Mouse (Mus musculus) small intestine, adult 2 months (tissue): ENCODE data around the gene Gpr137b. TPM values are rescaled to one million over a fixed set of nuclear protein-coding genes. Genes with fewer than 3 reads are reported as not detected.
"Not testable (repeated sequence)": the region's sequence is repeated elsewhere in the genome, so short reads cannot be mapped to it uniquely, and the experiment has no call there.

Source experiments
- H3K27ac ChIP-seq: fragments of 200-500 bp; 2 replicates; pipeline ENCODE4 v1.5.1; 2012; ENCODE audit warnings: low read depth, low read length, control low read depth, inconsistent platforms; ENCODE audit not compliant: insufficient read depth
- H3K27me3 ChIP-seq: fragments of 200-500 bp; 2 replicates; pipeline ENCODE4 v1.6.1; 2012; ENCODE audit warnings: mild to moderate bottlenecking, moderate library complexity, low read length, inconsistent platforms; ENCODE audit not compliant: control insufficient read depth, insufficient read depth
- H3K36me3 ChIP-seq: fragments of 200-500 bp; 2 replicates; pipeline ENCODE4 v1.6.1; 2012; ENCODE audit warnings: mild to moderate bottlenecking, low read length, control low read depth, inconsistent platforms; ENCODE audit not compliant: control insufficient read depth, insufficient read depth
- H3K4me1 ChIP-seq: fragments of 200-500 bp; 2 replicates; pipeline ENCODE4 v1.6.1; 2012; ENCODE audit warnings: low read length, inconsistent platforms, mixed read lengths; ENCODE audit not compliant: control insufficient read depth, insufficient read depth, insufficient read length
- H3K4me3 ChIP-seq: fragments of 200-500 bp; 2 replicates; pipeline ENCODE4 v1.5.1; 2012; ENCODE audit warnings: low read depth, mild to moderate bottlenecking, control low read depth, inconsistent platforms, low read length, moderate library complexity
- WGBS: fragments of 180-500 bp; shearing (Covaris S2); methylation state at CpG from one replicate; pipeline ENCODE4 v1.1.7; 2018; 5-methylcytosine and 5-hydroxymethylcytosine counted together
- polyA plus RNA-seq: library from polyadenylated mRNA; depleted of rRNA; stranded (reverse); fragments of >200 nt; gene quantifications from 2 replicates; pipeline ENCODE4 v1.2.3, GENCODE M21; 2012; rRNA removed

Gene Gpr137b
- 5.1 and 6.5 TPM in 2 replicates for polyA plus RNA-seq

DNA sequence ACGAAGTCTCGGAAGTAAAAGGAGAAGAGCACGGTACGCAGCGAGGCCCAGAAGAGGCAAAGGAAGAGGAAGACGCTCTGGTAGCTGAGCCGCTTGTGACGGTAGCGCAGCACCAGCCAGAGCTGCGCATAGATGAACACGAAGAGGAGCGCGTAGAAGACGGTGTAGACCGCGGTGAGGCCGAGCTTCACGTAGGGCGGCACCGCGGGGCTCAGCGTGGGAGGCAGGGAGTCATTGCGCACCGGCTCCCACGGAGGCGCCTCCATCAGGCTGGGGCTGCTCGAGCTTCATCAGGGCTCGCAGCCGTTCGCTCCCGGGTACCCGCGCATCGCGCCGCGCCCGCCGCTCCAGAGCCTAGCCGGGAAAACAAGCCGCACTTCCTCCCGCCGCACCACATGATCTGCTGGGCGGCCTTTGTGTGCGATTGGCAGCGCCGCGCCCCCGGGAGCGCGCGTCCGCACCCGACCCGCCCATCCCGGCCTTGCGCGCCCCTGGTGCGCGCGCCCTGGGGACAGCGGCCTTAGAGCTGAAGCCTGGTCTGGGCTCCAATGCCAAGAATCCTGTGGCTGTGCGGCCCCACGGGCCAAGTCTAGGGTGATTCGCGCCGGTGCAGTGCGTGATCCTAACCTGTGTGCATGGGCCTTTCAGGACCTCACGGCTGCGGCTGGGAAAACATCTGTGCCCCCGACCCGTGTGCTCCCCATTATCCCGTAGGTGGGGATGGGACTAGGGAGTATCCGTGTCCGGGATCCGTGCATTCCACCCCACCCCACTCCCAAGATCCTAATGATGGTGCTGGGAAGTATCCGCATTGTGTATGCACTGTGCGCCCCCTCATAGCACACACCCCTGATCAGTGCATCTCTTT, at the start of gene Gpr137b:
Gene Gpr137b (minus strand): TSS at position 787 of the 868 bp plus-strand sequence.
- WGBS, result 2% methylated on average over 53 of the region's 78 CpGs
- H3K27ac ChIP-seq, H3K36me3 ChIP-seq, H3K27me3 ChIP-seq, H3K4me1 ChIP-seq: not testable (repeated sequence)
- H3K4me3 ChIP-seq, result peak within 1 kb of the TSS; percentile 64

DNA sequence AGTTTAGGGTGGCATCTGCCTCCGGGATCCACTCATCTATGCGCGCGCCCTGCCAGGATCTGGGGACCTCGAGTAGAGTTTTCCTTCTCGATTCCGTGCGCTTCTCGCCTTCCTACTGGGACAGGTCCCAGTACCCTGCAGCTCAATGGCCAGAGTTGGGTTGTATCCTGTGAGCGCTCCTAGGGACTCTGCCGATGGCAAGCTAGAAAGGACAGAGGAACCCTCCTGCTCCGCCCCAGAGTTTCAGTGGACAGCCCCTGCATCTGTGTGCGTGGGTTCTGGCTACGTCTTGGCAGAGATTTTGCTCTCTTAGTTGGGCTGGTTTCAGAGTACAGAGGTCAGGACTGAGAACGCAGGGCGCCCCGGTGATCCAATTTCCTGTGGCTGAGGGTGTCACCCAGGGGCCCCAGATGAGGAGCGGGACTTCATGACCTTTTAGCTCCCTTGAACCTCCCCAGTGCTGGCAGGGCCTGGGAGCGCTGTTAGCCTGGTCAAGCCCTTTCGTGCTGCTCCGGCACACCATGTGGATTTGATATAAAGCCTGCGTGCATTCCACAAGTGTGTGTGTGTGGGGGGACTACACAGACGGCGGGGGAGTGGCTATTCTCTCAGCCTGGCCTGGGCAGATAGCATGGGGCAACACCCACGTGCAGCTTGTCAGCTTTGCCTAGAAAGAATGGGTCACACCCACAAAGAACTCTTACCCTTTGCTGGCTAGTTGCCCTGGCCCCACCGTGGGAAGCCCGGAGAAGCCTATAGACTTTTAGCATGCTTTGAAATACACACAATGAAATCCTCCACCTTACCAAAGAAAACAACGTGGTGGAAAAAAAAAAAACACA, 44.5 kb upstream of the Gpr137b start:
- not testable (repeated sequence) for H3K27ac ChIP-seq, H3K4me1 ChIP-seq, H3K27me3 ChIP-seq, H3K36me3 ChIP-seq
- WGBS, result 4% methylated on average over 19 of the region's 28 CpGs
- H3K4me3 ChIP-seq, result peak overlapping the region; percentile 54

DNA sequence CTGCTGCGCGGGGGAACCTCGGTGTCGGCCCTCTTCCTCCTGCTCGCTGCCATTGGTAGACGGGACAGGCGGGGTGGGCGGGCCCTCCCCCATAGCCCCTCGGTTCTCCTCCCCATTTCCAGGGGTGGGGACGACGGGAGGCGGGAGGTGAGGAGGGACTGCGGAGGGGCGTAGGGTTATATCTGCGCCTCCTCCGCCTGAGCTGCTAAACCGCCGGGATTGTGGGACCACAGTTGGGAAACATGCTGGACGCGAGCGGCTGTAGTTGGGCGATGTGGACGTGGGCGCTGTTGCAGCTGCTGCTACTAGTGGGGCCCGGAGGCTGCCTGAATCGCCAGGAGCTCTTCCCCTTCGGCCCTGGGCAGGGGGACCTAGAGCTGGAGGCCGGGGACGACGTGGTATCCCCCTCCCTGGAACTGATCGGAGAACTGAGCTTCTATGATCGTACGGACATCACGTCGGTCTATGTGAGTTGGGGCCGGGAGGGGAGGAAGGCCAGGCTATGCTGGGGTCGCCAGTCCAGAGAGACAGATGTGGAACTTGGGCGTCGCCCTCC, 43.7 kb upstream of the Gpr137b start, which contains the start of gene Nid1:
Gene Nid1 (plus strand): TSS at position 92 of the 556 bp plus-strand sequence.
- not testable (repeated sequence) for H3K27ac ChIP-seq, H3K27me3 ChIP-seq, H3K36me3 ChIP-seq, H3K4me1 ChIP-seq
- WGBS, result 3% methylated on average over 34 of the region's 39 CpGs
- peak within 1 kb of the TSS; percentile 54 for H3K4me3 ChIP-seq

DNA sequence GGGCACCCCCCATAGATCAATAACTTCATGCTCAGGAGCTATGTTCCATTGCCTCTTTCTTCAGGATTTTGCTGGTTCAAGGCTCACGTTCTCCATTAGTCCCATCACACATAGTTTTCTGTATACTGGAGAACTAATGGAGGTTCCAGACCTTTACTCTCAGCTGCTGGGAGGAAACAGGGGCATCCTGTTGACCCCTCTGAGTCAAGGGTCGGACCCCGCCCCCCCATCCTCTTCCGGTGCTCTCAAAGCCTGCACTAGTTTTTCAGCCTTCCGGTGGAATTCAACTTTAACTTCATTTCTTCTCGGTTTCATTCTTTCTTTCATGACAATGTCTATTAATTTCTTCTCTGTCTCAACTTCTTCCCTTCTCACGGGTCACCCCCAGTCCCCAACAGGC, 42.3 kb upstream of the Gpr137b start:
- not testable (repeated sequence) for H3K27me3 ChIP-seq, H3K4me1 ChIP-seq, H3K36me3 ChIP-seq, H3K4me3 ChIP-seq, H3K27ac ChIP-seq
- WGBS, result 62% methylated on average over 5 of the region's 7 CpGs

DNA sequence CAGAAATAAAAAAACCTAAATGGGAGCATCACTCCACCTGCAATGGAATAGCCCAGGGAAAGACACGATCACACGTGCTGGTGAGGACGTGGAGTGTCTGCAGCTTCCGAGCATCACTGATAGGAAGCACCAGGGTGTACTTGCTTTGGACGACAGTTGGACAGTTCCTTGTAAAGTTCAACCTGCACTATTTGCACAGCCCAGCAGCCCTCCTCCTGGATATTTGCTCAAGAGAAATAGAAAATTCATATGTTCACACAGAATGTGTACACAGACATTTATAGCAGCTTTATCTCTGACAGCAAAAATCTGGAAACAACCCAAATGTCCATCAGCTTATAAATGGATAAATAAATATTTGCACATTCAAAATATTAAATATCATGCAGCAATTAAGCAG, 29.5 kb upstream of the Gpr137b start:
- H3K27ac ChIP-seq, H3K4me3 ChIP-seq, H3K4me1 ChIP-seq, H3K36me3 ChIP-seq, H3K27me3 ChIP-seq: not testable (repeated sequence)
- WGBS, result 33% methylated on average over 2 of the region's 5 CpGs

DNA sequence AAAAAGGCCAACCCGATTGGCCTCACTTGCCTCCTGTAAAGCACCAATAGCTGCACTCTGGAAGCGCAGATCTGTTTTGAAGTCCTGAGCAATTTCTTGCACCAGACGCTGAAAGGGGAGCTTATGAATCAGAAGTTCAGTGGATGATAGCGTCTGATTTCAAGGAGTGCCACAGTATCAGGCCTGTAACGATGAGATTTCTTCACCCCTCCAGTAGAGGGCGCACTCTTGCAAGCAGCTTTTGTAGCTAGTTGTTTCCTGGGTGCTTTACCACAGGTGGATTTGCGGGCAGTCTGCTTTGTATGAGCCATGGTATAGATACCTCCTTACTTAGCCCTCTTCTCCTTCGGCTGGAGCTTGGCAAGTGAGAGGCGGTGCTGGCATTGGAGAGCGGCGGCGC, 25.0 kb upstream of the Gpr137b start:
- H3K27me3 ChIP-seq, H3K4me1 ChIP-seq, H3K36me3 ChIP-seq, H3K27ac ChIP-seq, H3K4me3 ChIP-seq: not testable (repeated sequence)
- whole genome bisulfite sequencing, result 92% methylated on average over 7 of the region's 12 CpGs

DNA sequence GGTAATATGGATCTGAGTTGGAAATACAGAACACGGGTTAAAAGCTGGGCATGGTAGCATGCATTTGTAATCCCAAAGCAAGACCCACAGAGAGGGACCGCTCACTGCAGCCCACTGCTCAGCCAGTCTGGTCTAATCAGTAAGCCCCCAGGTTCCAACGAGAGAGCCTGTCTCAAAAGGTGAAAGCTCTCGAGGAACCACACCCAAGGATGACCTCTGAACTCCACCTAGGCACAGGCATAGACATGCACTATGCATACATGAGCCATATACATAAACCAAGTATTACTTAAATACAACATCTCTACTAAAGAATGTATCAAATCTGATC, 22.2 kb upstream of the Gpr137b start:
- not testable (repeated sequence) for H3K27ac ChIP-seq, H3K36me3 ChIP-seq, H3K27me3 ChIP-seq, H3K4me3 ChIP-seq, H3K4me1 ChIP-seq
- WGBS, result 51% methylated on average over 4 of the region's 4 CpGs
